Mouse (Mus musculus): ENCODE data around the gene Ttll12. TPM values are rescaled to one million over a fixed set of nuclear protein-coding genes. Genes with fewer than 3 reads are reported as not detected.
A peak's percentile ranks its signal among the peaks of the same experiment; 100 is the strongest.

The Ttll12 gene
- polyA plus RNA-seq, 1 experiment from 2014 or later, result 42.7 TPM

DNA sequence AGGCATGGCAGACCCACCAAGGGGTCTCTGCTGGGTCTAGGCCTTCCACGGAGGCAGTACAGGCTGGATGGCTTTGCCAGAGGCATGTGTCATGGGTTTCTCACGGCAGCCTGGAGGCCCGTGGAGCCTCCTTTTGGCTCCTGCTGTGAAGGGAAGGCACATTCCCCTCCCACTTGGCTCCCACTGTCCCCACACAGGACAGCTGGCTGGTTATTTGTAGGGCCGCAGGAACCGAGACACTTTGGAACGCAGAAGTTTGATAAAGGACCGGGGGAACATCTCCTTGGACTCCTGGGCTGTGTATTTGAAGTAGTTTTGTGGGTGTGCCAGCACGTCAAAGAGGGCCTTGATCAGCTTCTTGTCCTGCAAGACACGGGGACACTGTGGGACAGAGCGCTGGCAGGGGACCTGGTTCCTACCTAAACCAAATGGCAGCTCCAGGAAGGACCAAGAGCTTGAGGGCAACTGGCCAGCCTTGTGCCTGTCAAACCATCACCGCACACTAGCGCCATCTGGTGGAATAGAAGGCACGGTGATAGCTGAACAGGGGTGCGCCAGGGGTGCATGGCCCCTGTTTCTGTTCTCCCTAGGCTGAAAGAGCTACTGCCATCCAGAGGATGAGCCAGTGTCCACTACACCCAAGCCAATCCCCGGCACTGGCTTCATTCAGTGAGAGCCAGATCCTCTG lies 12.3 kb upstream of the Ttll12 start:
- Histone ChIP-seq H3K4me2 (replicated peaks) (no peak overlapping the region), H3K9me3 (no peaks in the 10 kb centered on the region), H3K4me3 (no peak overlapping the region), H3K9ac (no peak overlapping the region), H3K36me3 (peaks cover 13% of the 10 kb centered on the region), H3K27me3 (replicated peaks) (no peaks in the 10 kb centered on the region), H3K27ac (no peak overlapping the region), H3K4me1 (no peaks in the 10 kb centered on the region)
- 49% methylated on average over 15 of the region's 15 CpGs for WGBS
- ATAC-seq (ENCODE audit: low FRiP score, low read depth), result peak; percentile 21; the same call in 1 of the 2 replicates

GRCm38 (mm10) chr15:83606700-83607099 lies 11.7 kb upstream of the Ttll12 start:
- peaks cover 9% of the 10 kb centered on the region; the same call in 1 of the 2 replicates for H3K36me3 ChIP-seq
- H3K27ac ChIP-seq, result no peak overlapping the region
- H3K4me2 ChIP-seq (replicated peaks), result no peak overlapping the region
- H3K9me3 ChIP-seq, result no peaks in the 10 kb centered on the region
- ATAC-seq (ENCODE audit: low FRiP score, low read depth), result no peak
- no peaks in the 10 kb centered on the region for H3K4me1 ChIP-seq
- H3K27me3 ChIP-seq (replicated peaks), result no peaks in the 10 kb centered on the region
- no peak overlapping the region for H3K4me3 ChIP-seq
- no peak overlapping the region for H3K9ac ChIP-seq
- 93% methylated on average over 8 of the region's 8 CpGs for WGBS

GRCm38 (mm10) chr15:83606216-83606615 lies 11.3 kb upstream of the Ttll12 start:
- H3K9ac ChIP-seq, result no peak overlapping the region
- H3K4me2 ChIP-seq (replicated peaks), result no peak overlapping the region
- H3K9me3 ChIP-seq, result no peaks in the 10 kb centered on the region
- H3K4me3 ChIP-seq, result no peak overlapping the region
- ATAC-seq (ENCODE audit: low FRiP score, low read depth), result no peak
- H3K36me3 ChIP-seq, result peaks cover 9% of the 10 kb centered on the region; the same call in 1 of the 2 replicates
- 87% methylated on average over 11 of the region's 11 CpGs for WGBS
- no peak overlapping the region for H3K27ac ChIP-seq
- H3K4me1 ChIP-seq, result no peaks in the 10 kb centered on the region
- H3K27me3 ChIP-seq (replicated peaks), result no peaks in the 10 kb centered on the region

DNA sequence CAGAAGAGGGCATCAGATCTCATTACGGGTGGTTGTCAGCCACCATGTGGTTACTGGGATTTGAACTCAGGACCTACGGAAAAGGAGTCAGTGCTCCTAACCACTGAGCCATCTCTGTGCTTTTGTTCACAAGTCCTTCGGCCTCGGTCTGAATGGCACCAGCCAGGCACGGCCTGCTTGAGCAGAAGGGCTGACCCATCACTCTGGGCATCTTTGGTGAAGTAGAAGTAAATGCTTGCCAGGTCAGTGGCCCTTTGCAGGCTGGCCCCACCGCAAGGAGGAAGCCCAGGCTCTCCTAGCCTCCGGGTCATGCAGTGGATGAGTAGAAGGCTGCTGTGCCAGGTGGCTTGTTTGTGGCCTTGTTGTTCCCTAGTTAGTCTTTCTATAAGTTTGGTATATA lies 8.5 kb upstream of the Ttll12 start:
- H3K27me3 ChIP-seq (replicated peaks), result no peaks in the 10 kb centered on the region
- ATAC-seq (ENCODE audit: low FRiP score, low read depth), result no peak
- no peak overlapping the region for H3K4me2 ChIP-seq (replicated peaks)
- no peaks in the 10 kb centered on the region for H3K9me3 ChIP-seq
- no peak overlapping the region for H3K27ac ChIP-seq
- peaks cover 6% of the 10 kb centered on the region; the same call in 1 of the 2 replicates for H3K36me3 ChIP-seq
- no peak overlapping the region for H3K4me3 ChIP-seq
- no peaks in the 10 kb centered on the region for H3K4me1 ChIP-seq
- H3K9ac ChIP-seq, result no peak overlapping the region
- 91% methylated on average over 7 of the region's 7 CpGs for WGBS

- no peak for ATAC-seq (ENCODE audit: low FRiP score, low read depth)
- H3K9me3 ChIP-seq, result no peaks in the 10 kb centered on the region
- H3K36me3 ChIP-seq, result peaks cover 3% of the 10 kb centered on the region; the same call in 1 of the 2 replicates
- no peak overlapping the region for H3K27ac ChIP-seq
- H3K27me3 ChIP-seq (replicated peaks), result no peaks in the 10 kb centered on the region
- H3K4me2 ChIP-seq (replicated peaks), result no peak overlapping the region
- H3K4me3 ChIP-seq, result no peak overlapping the region
- no peaks in the 10 kb centered on the region for H3K4me1 ChIP-seq
- no peak overlapping the region for H3K9ac ChIP-seq
- WGBS, result 88% methylated on average over 1 of the region's 1 CpGs
Measured at GRCm38 (mm10) chr15:83603046-83603396, 8.1 kb upstream of the Ttll12 start.

DNA sequence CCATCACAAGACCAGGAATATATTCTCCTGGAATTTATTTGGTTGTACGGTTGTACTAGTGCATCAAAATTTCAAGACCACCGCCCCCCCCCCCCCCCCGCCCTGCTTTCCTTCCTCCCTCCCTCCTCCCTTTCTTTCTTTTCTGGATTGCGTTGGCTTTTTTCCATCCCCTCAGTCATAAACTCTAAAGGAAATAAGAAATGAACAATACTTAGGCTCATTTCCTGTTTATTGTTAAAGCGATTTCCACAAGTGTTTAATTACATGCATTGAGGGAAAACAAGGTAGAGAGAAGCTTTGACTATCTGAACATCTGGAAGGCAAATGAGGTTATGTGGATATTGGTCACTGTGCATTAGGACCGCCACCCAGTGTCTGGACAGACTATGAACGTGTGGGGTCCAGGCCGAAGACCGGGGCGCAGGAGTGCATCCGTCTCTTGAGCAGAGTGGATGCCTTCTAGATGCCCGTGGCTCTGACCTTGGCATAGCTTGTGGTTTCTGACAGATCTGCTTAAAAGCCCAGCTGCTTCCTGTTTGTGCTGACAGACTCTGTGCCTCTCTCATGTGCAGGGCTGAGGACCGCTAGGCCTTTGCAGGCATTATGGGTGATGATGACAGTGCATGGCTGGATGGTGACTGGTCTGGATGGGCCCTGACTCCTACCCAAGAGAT lies 7.6 kb upstream of the Ttll12 start:
- WGBS, result 86% methylated on average over 12 of the region's 13 CpGs
- H3K36me3 ChIP-seq, result peaks cover 3% of the 10 kb centered on the region; the same call in 1 of the 2 replicates
- H3K9ac ChIP-seq, result no peak overlapping the region
- no peak overlapping the region for H3K27ac ChIP-seq
- no peak overlapping the region for H3K4me3 ChIP-seq
- H3K4me2 ChIP-seq (replicated peaks), result no peak overlapping the region
- no peaks in the 10 kb centered on the region for H3K27me3 ChIP-seq (replicated peaks)
- H3K4me1 ChIP-seq, result no peaks in the 10 kb centered on the region
- no peak for ATAC-seq (ENCODE audit: low FRiP score, low read depth)
- no peaks in the 10 kb centered on the region for H3K9me3 ChIP-seq

DNA sequence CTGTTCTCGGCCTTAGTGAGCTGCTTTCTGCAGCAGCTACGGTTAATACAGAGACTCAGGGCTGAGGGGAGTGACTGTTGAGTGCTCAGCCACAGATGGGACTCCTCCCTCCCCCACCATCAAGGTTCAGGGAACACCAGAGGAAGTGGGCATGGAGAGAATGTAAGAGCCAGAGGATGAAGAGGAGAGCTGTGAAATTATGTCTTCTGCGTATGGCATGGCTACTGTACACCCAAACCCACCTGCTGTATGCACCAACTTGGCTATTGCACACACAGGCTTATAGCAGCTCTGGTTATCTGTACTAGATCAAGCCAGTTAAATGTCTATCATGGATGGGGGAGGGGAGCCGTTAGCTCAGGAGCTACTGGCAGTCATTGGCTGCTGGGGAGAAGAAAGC lies 6.2 kb upstream of the Ttll12 start:
- H3K36me3 ChIP-seq, result no peaks in the 10 kb centered on the region
- WGBS, result 82% methylated on average over 4 of the region's 4 CpGs
- no peaks in the 10 kb centered on the region for H3K4me1 ChIP-seq
- no peak overlapping the region for H3K9ac ChIP-seq
- H3K4me2 ChIP-seq (replicated peaks), result no peak overlapping the region
- no peaks in the 10 kb centered on the region for H3K9me3 ChIP-seq
- no peak overlapping the region for H3K4me3 ChIP-seq
- ATAC-seq (ENCODE audit: low FRiP score, low read depth), result no peak
- no peak overlapping the region for H3K27ac ChIP-seq
- H3K27me3 ChIP-seq (replicated peaks), result no peaks in the 10 kb centered on the region

GRCm38 (mm10) chr15:83596833-83597232 lies 1.9 kb upstream of the Ttll12 start:
- 91% methylated on average over 4 of the region's 4 CpGs for WGBS
- Histone ChIP-seq H3K9me3 (no peaks in the 10 kb centered on the region), H3K9ac (no peak overlapping the region), H3K4me1 (peaks cover 21% of the 10 kb centered on the region), H3K27ac (no peak overlapping the region), H3K36me3 (no peaks in the 10 kb centered on the region), H3K27me3 (replicated peaks) (no peaks in the 10 kb centered on the region), H3K4me2 (replicated peaks) (no peak overlapping the region), H3K4me3 (no peak overlapping the region)
- ATAC-seq (ENCODE audit: low FRiP score, low read depth), result no peak

- Histone ChIP-seq H3K27ac (no peak overlapping the region), H3K4me3 (peak overlapping the region; percentile 89), H3K4me2 (replicated peaks) (peak overlapping the region; percentile 78), H3K27me3 (replicated peaks) (no peaks in the 10 kb centered on the region), H3K9me3 (no peaks in the 10 kb centered on the region), H3K4me1 (peaks cover 21% of the 10 kb centered on the region), H3K36me3 (peaks cover 4% of the 10 kb centered on the region; the same call in 1 of the 2 replicates), H3K9ac (peak overlapping the region; percentile 78; the same call in 1 of the 2 replicates)
- ATAC-seq (ENCODE audit: low FRiP score, low read depth), result peak; percentile 23; the same call in 1 of the 2 replicates
- 39% methylated on average over 7 of the region's 7 CpGs for WGBS
Measured at GRCm38 (mm10) chr15:83595364-83595711, 381 bp upstream of the Ttll12 start.

GRCm38 (mm10) chr15:83593702-83594512 lies 1.1 kb downstream of the Ttll12 start:
- 11% methylated on average over 19 of the region's 19 CpGs for WGBS
- peak overlapping the region; percentile 78 for H3K9ac ChIP-seq
- peaks cover 4% of the 10 kb centered on the region; the same call in 1 of the 2 replicates for H3K36me3 ChIP-seq
- H3K4me3 ChIP-seq, result peak overlapping the region; percentile 89
- no peak overlapping the region for H3K27ac ChIP-seq
- H3K4me1 ChIP-seq, result peaks cover 21% of the 10 kb centered on the region
- H3K9me3 ChIP-seq, result no peaks in the 10 kb centered on the region
- H3K27me3 ChIP-seq (replicated peaks), result no peaks in the 10 kb centered on the region
- H3K4me2 ChIP-seq (replicated peaks), result peak overlapping the region; percentile 78
- peak; percentile 58; the same call in 1 of the 2 replicates for ATAC-seq (ENCODE audit: low FRiP score, low read depth)

DNA sequence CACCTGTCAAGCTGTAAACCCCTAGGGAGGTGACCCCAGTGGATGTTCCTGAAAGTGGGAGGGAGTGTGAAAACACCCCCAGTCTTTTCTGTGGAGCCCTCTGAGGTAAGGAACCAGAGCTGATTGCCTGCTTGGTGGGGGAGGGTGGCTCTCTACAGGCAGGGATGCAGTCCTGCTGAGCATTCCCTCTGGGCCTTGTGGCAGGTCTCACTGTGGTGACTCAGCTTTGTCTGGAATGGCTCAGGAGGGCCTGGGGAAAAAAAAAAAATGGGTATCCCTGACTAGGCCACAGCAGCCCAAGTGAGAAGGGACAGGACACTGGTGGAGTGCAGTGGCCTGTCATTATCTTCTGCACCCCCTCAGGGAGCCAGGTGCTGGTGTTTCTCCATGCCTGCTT lies 1.8 kb downstream of the Ttll12 start:
- peaks cover 7% of the 10 kb centered on the region; the same call in 1 of the 2 replicates for H3K36me3 ChIP-seq
- peak overlapping the region; percentile 78 for H3K4me2 ChIP-seq (replicated peaks)
- peak overlapping the region; percentile 4; the same call in 1 of the 2 replicates for H3K4me3 ChIP-seq
- H3K4me1 ChIP-seq, result peaks cover 21% of the 10 kb centered on the region
- H3K27ac ChIP-seq, result no peak overlapping the region
- ATAC-seq (ENCODE audit: low FRiP score, low read depth), result no peak
- no peaks in the 10 kb centered on the region for H3K27me3 ChIP-seq (replicated peaks)
- H3K9me3 ChIP-seq, result no peaks in the 10 kb centered on the region
- peak overlapping the region; percentile 78; the same call in 1 of the 2 replicates for H3K9ac ChIP-seq
